Mouse (Mus musculus) neural tube, embryonic 11.5 days (tissue): ENCODE measurements around the gene Gsk3a. TPM values are rescaled to one million over a fixed set of nuclear protein-coding genes. Genes with fewer than 3 reads are reported as not detected.

Experiments
- ATAC-seq: fragments of 200-750 bp; cut with Nextera tagmentation; 2 replicates; pipeline ENCODE4 v1.8.0; 2017; ENCODE audit warnings: moderate number of reproducible peaks, mild to moderate bottlenecking, moderate TSS enrichment, moderate library complexity; ENCODE audit not compliant: insufficient read depth, low FRiP score, low TSS enrichment
- DNase-seq: peaks from one replicate; pipeline ENCODE4 v3.0.0-alpha.2; 2015; ENCODE audit warnings: low spot score
- H3K27ac ChIP-seq: fragments of 300-500 bp; sonication (generic); 2 replicates; pipeline ENCODE4 v1.5.1; 2014; ENCODE audit warnings: low read depth, mild to moderate bottlenecking, low read length
- H3K27me3 ChIP-seq: fragments of 300-500 bp; sonication (generic); 2 replicates; pipeline ENCODE4 v1.6.1; 2014; ENCODE audit warnings: mild to moderate bottlenecking, low read length, mixed read lengths; ENCODE audit not compliant: control insufficient read depth, insufficient read depth
- H3K36me3 ChIP-seq: fragments of 300-500 bp; sonication (generic); 2 replicates; pipeline ENCODE4 v1.6.1; 2014; ENCODE audit warnings: mild to moderate bottlenecking, low read length, moderate library complexity, mixed read lengths; ENCODE audit not compliant: control insufficient read depth, insufficient read depth
- H3K4me1 ChIP-seq: fragments of 300-500 bp; sonication (generic); 2 replicates; pipeline ENCODE4 v1.6.1; 2014; ENCODE audit warnings: low read length, mixed read lengths; ENCODE audit not compliant: control insufficient read depth, insufficient read depth
- H3K4me2 ChIP-seq: fragments of 300-500 bp; sonication (generic); 2 replicates; pipeline ENCODE4 v1.6.1; 2014; ENCODE audit warnings: low read depth, mild to moderate bottlenecking, moderate library complexity
- H3K4me3 ChIP-seq: fragments of 300-500 bp; sonication (generic); 2 replicates; pipeline ENCODE4 v1.5.1; 2014; ENCODE audit warnings: low read depth, low read length
- H3K9ac ChIP-seq: fragments of 300-500 bp; sonication (generic); 2 replicates; pipeline ENCODE4 v1.6.1; 2014; ENCODE audit warnings: mild to moderate bottlenecking, low read length
- H3K9me3 ChIP-seq: fragments of 300-500 bp; sonication (generic); 2 replicates; pipeline ENCODE4 v1.6.1; 2016; ENCODE audit warnings: low read length; ENCODE audit not compliant: control insufficient read depth
- WGBS: fragments of 180-500 bp; shearing (Covaris S2); extraction: QIAGEN DNeasy Blood & Tissue Kit; methylation state at CpG from one replicate; pipeline ENCODE4 v1.1.7; 2014; 5-methylcytosine and 5-hydroxymethylcytosine counted together
- polyA plus RNA-seq: library from polyadenylated mRNA; unstranded; fragments of >200 nt; fragmentation: Nextera tagmentation; extraction: Ambion mirVana; gene quantifications from 2 replicates; pipeline ENCODE4 v1.2.1, GENCODE M21; 2014

Gsk3a gene
- polyA plus RNA-seq, 1 experiment from 2014 or later = 19.7 TPM

- Histone ChIP-seq H3K4me3 (peak overlapping the region; percentile 61), H3K27ac (peak overlapping the region; percentile 78), H3K4me2 (peak overlapping the region; percentile 98), H3K9ac (peak overlapping the region; percentile 78), H3K27me3 (no peaks in the 10 kb centered on the region), H3K36me3 (peaks cover 3% of the 10 kb centered on the region), H3K9me3 (no peaks in the 10 kb centered on the region), H3K4me1 (peaks cover 20% of the 10 kb centered on the region)
- 5% methylated on average over 31 of the region's 31 CpGs for WGBS
- ATAC-seq (peak; percentile 63), DNase-seq (peak; percentile 92)
These were observed 17.7 kb downstream of the Gsk3a start for GRCm38 (mm10) chr7:25219756-25220456.

DNA sequence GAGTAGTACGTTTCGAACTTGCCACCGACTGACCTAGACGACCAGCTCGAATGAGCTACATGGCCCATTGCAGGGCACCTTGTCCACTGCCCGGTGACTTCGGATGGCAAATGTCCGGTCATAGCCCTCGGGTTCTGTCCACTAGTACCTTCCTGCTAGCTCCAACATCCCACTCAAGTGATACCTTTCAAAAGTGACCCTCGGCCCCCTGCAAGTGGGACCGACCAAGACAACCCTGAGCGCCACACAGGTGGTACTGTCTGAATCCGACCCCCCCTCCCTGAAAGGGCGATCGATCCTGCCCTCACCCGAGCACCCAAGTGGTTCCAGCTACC, 18.3 kb downstream of the Gsk3a start:
- H3K36me3 ChIP-seq = peaks cover under 1% of the 10 kb centered on the region
- peaks cover 20% of the 10 kb centered on the region for H3K4me1 ChIP-seq
- H3K9ac ChIP-seq = peak overlapping the region; percentile 78
- peak overlapping the region; percentile 61 for H3K4me3 ChIP-seq
- no peaks in the 10 kb centered on the region for H3K9me3 ChIP-seq
- no peak for DNase-seq
- no peak; the same call in 1 of the 2 replicates for ATAC-seq
- H3K27ac ChIP-seq = peak overlapping the region; percentile 78
- no peaks in the 10 kb centered on the region for H3K27me3 ChIP-seq
- H3K4me2 ChIP-seq = peak overlapping the region; percentile 98
- under 1% methylated on average over 16 of the region's 16 CpGs for WGBS

GRCm38 (mm10) chr7:25218705-25219415, 18.8 kb downstream of the Gsk3a start:
- Histone ChIP-seq H3K4me3 (peak overlapping the region; percentile 61), H3K4me2 (peak overlapping the region; percentile 98), H3K4me1 (peaks cover 20% of the 10 kb centered on the region), H3K36me3 (no peaks in the 10 kb centered on the region), H3K27me3 (no peaks in the 10 kb centered on the region), H3K27ac (peak overlapping the region; percentile 78), H3K9ac (peak overlapping the region; percentile 78), H3K9me3 (no peaks in the 10 kb centered on the region)
- DNase-seq (peak; percentile 81), ATAC-seq (peak; percentile 4)
- WGBS = under 1% methylated on average over 52 of the region's 53 CpGs

DNA sequence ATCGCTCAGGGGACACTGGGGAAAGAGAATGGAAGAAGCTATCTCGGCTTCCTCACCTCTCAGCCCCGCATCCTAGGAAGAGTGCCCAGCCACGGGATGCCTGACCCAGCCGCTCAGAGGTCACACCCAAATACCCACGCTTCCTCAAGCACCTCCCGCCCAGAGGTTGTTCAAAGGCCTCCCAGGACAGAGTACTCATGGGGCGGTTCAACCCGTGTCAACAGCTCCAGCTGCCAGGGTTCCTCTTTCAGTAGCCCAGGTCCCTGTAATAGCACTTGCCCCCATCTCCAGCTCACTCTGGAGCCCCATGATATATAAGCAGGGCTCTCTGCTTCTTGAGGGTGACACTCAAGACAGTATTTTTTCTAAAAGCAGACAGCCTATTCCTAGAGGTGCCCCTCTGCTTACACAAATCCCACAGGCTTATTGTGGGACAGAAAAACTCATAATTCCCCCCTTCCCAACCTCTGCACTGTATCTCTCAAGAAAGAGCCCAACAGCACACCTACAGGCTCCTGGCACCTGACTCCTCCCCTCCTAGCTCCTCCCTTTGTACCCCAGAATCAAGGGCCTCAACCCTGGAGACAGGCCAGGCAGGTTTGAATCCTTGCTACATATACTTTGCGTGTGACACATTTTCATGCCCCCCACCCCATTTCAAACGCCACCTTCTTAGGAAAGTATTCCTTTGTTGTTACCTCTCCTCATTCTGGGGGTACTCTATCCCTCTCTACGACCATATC, 19.8 kb downstream of the Gsk3a start:
- peak overlapping the region; percentile 61; the same call in 1 of the 2 replicates for H3K4me3 ChIP-seq
- no peaks in the 10 kb centered on the region for H3K36me3 ChIP-seq
- H3K4me1 ChIP-seq = peaks cover 20% of the 10 kb centered on the region
- H3K9me3 ChIP-seq = no peaks in the 10 kb centered on the region
- H3K27me3 ChIP-seq = no peaks in the 10 kb centered on the region
- DNase-seq (no peak), ATAC-seq (no peak)
- H3K9ac ChIP-seq = no peak overlapping the region
- WGBS = 67% methylated on average over 12 of the region's 12 CpGs
- H3K4me2 ChIP-seq = no peak overlapping the region; the same call in 1 of the 2 replicates
- no peak overlapping the region for H3K27ac ChIP-seq

DNA sequence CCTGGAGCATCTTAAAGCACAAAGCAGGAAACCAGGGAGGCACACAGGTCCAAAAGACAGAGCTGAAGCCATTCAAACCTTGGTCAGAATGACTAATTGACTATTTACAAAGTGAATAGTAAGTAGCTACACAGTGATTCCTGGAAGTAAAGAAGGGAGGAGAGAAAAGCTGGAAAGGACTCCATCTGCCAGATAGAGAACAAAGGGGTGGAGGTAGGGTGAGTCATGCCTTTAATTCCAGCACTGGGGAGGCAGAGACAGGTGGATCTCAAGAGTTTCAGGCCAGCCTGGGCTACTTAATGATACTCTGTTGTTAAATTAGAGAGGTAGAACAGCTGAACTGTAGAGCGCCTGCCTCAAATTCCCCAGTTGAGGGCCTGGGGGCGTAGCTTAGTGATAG, 23.5 kb downstream of the Gsk3a start:
- H3K9me3 ChIP-seq = no peaks in the 10 kb centered on the region
- H3K4me3 ChIP-seq = no peak overlapping the region
- DNase-seq (no peak), ATAC-seq (no peak)
- no peak overlapping the region for H3K27ac ChIP-seq
- 98% methylated on average over 2 of the region's 2 CpGs for WGBS
- H3K4me2 ChIP-seq = no peak overlapping the region
- H3K4me1 ChIP-seq = peaks cover 5% of the 10 kb centered on the region; the same call in 1 of the 2 replicates
- H3K36me3 ChIP-seq = no peaks in the 10 kb centered on the region
- no peaks in the 10 kb centered on the region for H3K27me3 ChIP-seq
- H3K9ac ChIP-seq = no peak overlapping the region

DNA sequence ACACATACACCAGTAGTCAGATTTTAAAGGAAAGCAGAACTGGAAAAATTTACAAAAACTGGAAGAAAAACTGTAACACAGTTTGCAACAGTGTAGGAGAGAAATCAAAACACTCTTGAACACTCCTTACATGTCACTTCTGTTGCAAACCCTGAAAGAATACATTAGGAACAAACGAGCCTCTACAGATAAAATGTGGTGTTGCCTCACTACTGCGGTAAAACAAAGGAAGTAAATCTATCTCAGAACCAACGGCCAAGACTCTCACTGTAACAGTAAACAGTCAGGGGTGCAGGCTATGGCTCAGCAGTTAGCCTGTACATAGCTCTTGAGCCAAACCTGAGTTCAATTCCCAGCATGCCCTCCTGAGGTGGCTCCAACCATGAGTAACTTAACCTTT, 24.6 kb downstream of the Gsk3a start:
- DNase-seq = no peak
- no peaks in the 10 kb centered on the region for H3K9me3 ChIP-seq
- H3K27ac ChIP-seq = no peak overlapping the region
- no peaks in the 10 kb centered on the region for H3K36me3 ChIP-seq
- H3K27me3 ChIP-seq = no peaks in the 10 kb centered on the region
- no peak for ATAC-seq
- no peaks in the 10 kb centered on the region for H3K4me1 ChIP-seq
- H3K4me2 ChIP-seq = no peak overlapping the region
- WGBS = 78% methylated on average over 3 of the region's 3 CpGs
- no peak overlapping the region for H3K4me3 ChIP-seq
- H3K9ac ChIP-seq = no peak overlapping the region

GRCm38 (mm10) chr7:25210482-25210881, 27.2 kb downstream of the Gsk3a start:
- Histone ChIP-seq H3K4me1 (no peaks in the 10 kb centered on the region), H3K4me2 (no peak overlapping the region), H3K36me3 (no peaks in the 10 kb centered on the region; the same call in 1 of the 2 replicates), H3K27me3 (no peaks in the 10 kb centered on the region), H3K9me3 (no peaks in the 10 kb centered on the region), H3K27ac (no peak overlapping the region), H3K4me3 (no peak overlapping the region), H3K9ac (no peak overlapping the region)
- WGBS = 81% methylated on average over 4 of the region's 4 CpGs
- ATAC-seq (no peak), DNase-seq (no peak)

DNA sequence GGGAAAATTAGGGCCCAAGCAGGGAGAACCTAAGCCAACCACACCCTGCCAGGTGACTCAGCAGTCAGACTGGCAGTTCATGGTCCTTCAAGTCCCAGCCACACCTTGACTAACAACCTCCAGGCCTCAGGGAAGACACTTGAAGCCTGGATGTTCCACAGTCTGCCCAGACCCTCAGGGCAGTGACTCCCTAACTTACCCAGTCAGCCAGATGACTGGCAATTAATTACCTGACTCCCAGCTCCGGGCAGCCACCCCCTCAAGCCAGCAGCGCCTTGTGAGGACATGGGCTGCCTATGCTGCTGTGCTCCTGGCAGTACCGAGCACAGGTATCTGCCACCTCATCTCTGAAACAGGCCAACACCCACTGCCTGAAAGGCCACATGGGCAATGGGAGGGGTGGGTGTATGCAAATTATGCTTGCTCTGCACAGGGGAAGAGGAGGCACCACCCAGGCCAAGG, 28.5 kb downstream of the Gsk3a start:
- no peak overlapping the region for H3K4me3 ChIP-seq
- no peaks in the 10 kb centered on the region for H3K9me3 ChIP-seq
- H3K36me3 ChIP-seq = no peaks in the 10 kb centered on the region; the same call in none of the 2 replicates
- no peak for ATAC-seq
- no peaks in the 10 kb centered on the region for H3K27me3 ChIP-seq
- no peaks in the 10 kb centered on the region for H3K4me1 ChIP-seq
- H3K27ac ChIP-seq = no peak overlapping the region
- H3K9ac ChIP-seq = no peak overlapping the region
- DNase-seq = no peak
- no peak overlapping the region for H3K4me2 ChIP-seq
- 83% methylated on average over 3 of the region's 3 CpGs for WGBS
